In the genomic region with DNA sequence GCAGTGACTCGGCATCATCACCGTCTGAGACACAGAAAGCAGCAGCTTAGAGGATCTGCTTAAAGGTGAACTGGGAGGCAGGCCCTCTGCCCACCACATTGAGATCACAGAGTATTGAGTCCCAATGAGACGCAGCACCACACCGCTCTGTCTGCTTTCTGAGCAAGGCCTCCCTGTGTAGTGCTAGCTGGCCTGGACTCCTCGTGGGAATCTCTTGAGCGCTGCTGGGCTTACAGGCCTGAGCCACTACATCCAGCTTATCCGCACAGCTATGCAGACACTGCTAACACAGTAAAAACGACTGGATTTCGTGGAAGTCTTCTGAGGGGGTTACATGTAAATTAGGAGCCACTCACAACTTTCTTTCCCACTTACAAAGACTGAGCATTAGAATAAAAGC, we compare ENCODE assay signal across 9 mouse cellular contexts.
DNase-seq lines count a peak whose midpoint lies in the region; ATAC-seq and TF ChIP-seq lines count a peak whose summit lies in the region.
"Had no signal": no experiment of that assay in that cellular context is flagged by ENCODE, and none has a peak within 500 bp of the region (broad histone marks: within the 10 kb centered on the region; RNA-seq: fewer than 3 reads in every experiment).

No protein-coding gene starts in this region.

- H3K9ac ChIP-seq in heart, adult 2 months (ENCODE audit: low read depth, low read length) = 0 out of 2 replicates have a peak overlapping the region, but pooled peaks have one; percentile 8
- H3K9ac ChIP-seq in limb, embryonic 15.5 days = no peak overlapping the region
- no peak overlapping the region for H3K9ac ChIP-seq in embryonic facial prominence, embryonic 14.5 days (ENCODE audit: low read depth, low read length)
- H3K9ac ChIP-seq: neural tube, embryonic 12.5 days had no signal

- no peak for DNase-seq in heart, adult 2 months
- no peak for DNase-seq in heart, postnatal 25 days (ENCODE audit: low spot score)
- no peak for DNase-seq in limb, embryonic 10.5 days (ENCODE audit: low spot score)
- no peak for DNase-seq in embryonic facial prominence, embryonic 14.5 days (ENCODE audit: low spot score)
- DNase-seq in heart, postnatal 10 days = peak; percentile 41 to 42
- DNase-seq in thymus, postnatal 25 days = no peak

- no peak for TF ChIP-seq EP300 in heart, adult 2 months (IDR thresholded peaks at IDR 0.05; ENCODE audit: insufficient read depth, low read depth, low read length)

- H3K36me3 ChIP-seq in heart, adult 2 months (ENCODE audit: control insufficient read depth, insufficient read depth, low read length) = peaks cover 7% of the 10 kb centered on the region
- H3K36me3 ChIP-seq in limb, embryonic 15.5 days = peaks cover 37% of the 10 kb centered on the region
- H3K36me3 ChIP-seq in limb, embryonic 10.5 days = peaks cover 41% of the 10 kb centered on the region
- peaks cover 46% of the 10 kb centered on the region for H3K36me3 ChIP-seq in embryonic facial prominence, embryonic 14.5 days (ENCODE audit: control insufficient read depth, insufficient read depth, low read length)

- no peaks in the 10 kb centered on the region for H3K79me2 ChIP-seq in heart, adult 2 months (replicated peaks; ENCODE audit: control insufficient read depth, insufficient read depth, low read length)

- peak overlapping the region; percentile 80 for H3K27ac ChIP-seq in heart, adult 2 months
- H3K27ac ChIP-seq in limb, embryonic 15.5 days = peak overlapping the region; percentile 34
- no peak overlapping the region for H3K27ac ChIP-seq in limb, embryonic 10.5 days
- peak overlapping the region; percentile 62; the same call in 1 of the 2 replicates for H3K27ac ChIP-seq in embryonic facial prominence, embryonic 14.5 days (replicated peaks; ENCODE audit: low read depth, low read length)
- H3K27ac ChIP-seq: neural tube, embryonic 12.5 days had no signal

- H3K4me3 ChIP-seq in heart, adult 2 months = no peak overlapping the region
- H3K4me3 ChIP-seq in limb, embryonic 15.5 days = no peak overlapping the region
- no peak overlapping the region for H3K4me3 ChIP-seq in limb, embryonic 10.5 days
- no peak overlapping the region for H3K4me3 ChIP-seq in embryonic facial prominence, embryonic 14.5 days (ENCODE audit: low read depth, low read length)
- H3K4me3 ChIP-seq: neural tube, embryonic 12.5 days had no signal

- intact Hi-C loops in heart, adult 2 months (cut with DNase I) = loop anchor here (2.0 kb wide), 1 partner anchor 13 kb away; no protein-coding TSS in a partner anchor
- intact Hi-C loops in heart, postnatal 25 days (cut with DNase I) = no loop called here
- intact Hi-C loops in heart, postnatal 10 days (cut with DNase I) = loop anchor here (2.0 to 5.0 kb wide), 2 partner anchors 13 to 439 kb away; no protein-coding TSS in a partner anchor

- no peak for TF ChIP-seq POLR2A in heart, adult 2 months (IDR thresholded peaks at IDR 0.05; ENCODE audit: insufficient read depth, low read depth, low read length)

- no peaks in the 10 kb centered on the region for H3K27me3 ChIP-seq in heart, adult 2 months (ENCODE audit: control insufficient read depth, insufficient read depth, low read length)
- no peaks in the 10 kb centered on the region for H3K27me3 ChIP-seq in limb, embryonic 15.5 days
- H3K27me3 ChIP-seq in limb, embryonic 10.5 days (ENCODE audit: low read depth, poor library complexity, severe bottlenecking) = no peaks in the 10 kb centered on the region
- no peaks in the 10 kb centered on the region for H3K27me3 ChIP-seq in embryonic facial prominence, embryonic 14.5 days (replicated peaks; ENCODE audit: control insufficient read depth, insufficient read depth, low read length)
- H3K27me3 ChIP-seq: neural tube, embryonic 12.5 days had no signal

- ATAC-seq in limb, embryonic 15.5 days (ENCODE audit: insufficient number of reproducible peaks, low FRiP score, low TSS enrichment, low read depth) = no peak
- no peak for ATAC-seq in embryonic facial prominence, embryonic 14.5 days (ENCODE audit: low read depth)
- ATAC-seq: intestine, postnatal 0 days had no signal

- no peak for TF ChIP-seq CTCF in heart, adult 2 months (IDR thresholded peaks at IDR 0.05)

- H3K4me1 ChIP-seq in heart, adult 2 months (ENCODE audit: control insufficient read depth, insufficient read depth, low read length) = peaks cover 9% of the 10 kb centered on the region
- H3K4me1 ChIP-seq in limb, embryonic 15.5 days = peaks cover 13% of the 10 kb centered on the region
- peaks cover 18% of the 10 kb centered on the region for H3K4me1 ChIP-seq in limb, embryonic 10.5 days
- H3K4me1 ChIP-seq in embryonic facial prominence, embryonic 14.5 days (ENCODE audit: control insufficient read depth, insufficient read depth, low read length) = peaks cover 11% of the 10 kb centered on the region

- no peak overlapping the region for H3K4me2 ChIP-seq in limb, embryonic 15.5 days
- no peak overlapping the region for H3K4me2 ChIP-seq in embryonic facial prominence, embryonic 14.5 days (ENCODE audit: low read depth, low read length)
- H3K4me2 ChIP-seq: neural tube, embryonic 12.5 days had no signal

- H3K9me3 ChIP-seq in limb, embryonic 15.5 days = no peaks in the 10 kb centered on the region
- no peaks in the 10 kb centered on the region for H3K9me3 ChIP-seq in limb, embryonic 10.5 days (replicated peaks)
- no peaks in the 10 kb centered on the region for H3K9me3 ChIP-seq in embryonic facial prominence, embryonic 14.5 days (ENCODE audit: control insufficient read depth, low read length)

- 54% methylated on average over 9 of the region's 9 CpGs for WGBS in heart, adult 2 months
- 89% methylated on average over 9 of the region's 9 CpGs for WGBS in limb, embryonic 15.5 days
- 94% methylated on average over 9 of the region's 9 CpGs for WGBS in limb, embryonic 10.5 days
- 88% methylated on average over 9 of the region's 9 CpGs for WGBS in embryonic facial prominence, embryonic 14.5 days

Comparison
In these comparisons a context has a peak if more than half of its experiments do, and no peak if none do; other contexts are left out.
1. DNase-seq: peak in heart, postnatal 10 days (2 of 2); none in heart, adult 2 months (0 of 2), heart, postnatal 25 days (single experiment), limb, embryonic 10.5 days (single experiment), embryonic facial prominence, embryonic 14.5 days (single experiment) and thymus, postnatal 25 days (single experiment).